Mouse (Mus musculus) intestine, postnatal 0 days (tissue): ENCODE measurements at regions not wholly inside any gene's neighbourhood (a gene's known extent, or its start where the extent isn't known, plus 50 kb on each side); places are given as distances from the start of the nearest gene placed in this dataset.

Experiments
- ATAC-seq: fragments of 200-750 bp; cut with Nextera tagmentation; 2 replicates; pipeline ENCODE4 v1.8.0; 2017; ENCODE audit warnings: mild to moderate bottlenecking, moderate TSS enrichment, moderate library complexity
- H3K27ac ChIP-seq: fragments of 300-500 bp; sonication (generic); 2 replicates; pipeline ENCODE4 v1.5.1; 2014; ENCODE audit warnings: mild to moderate bottlenecking, low read depth, low read length, moderate library complexity
- H3K27me3 ChIP-seq: fragments of 300-500 bp; sonication (generic); replicated peaks from 2 replicates; pipeline ENCODE4 v1.6.1; 2014; ENCODE audit warnings: low read length, mixed read lengths; ENCODE audit not compliant: control insufficient read depth, insufficient read depth
- H3K36me3 ChIP-seq: fragments of 300-500 bp; sonication (generic); 2 replicates; pipeline ENCODE4 v1.6.1; 2014; ENCODE audit warnings: mild to moderate bottlenecking, moderate library complexity; ENCODE audit not compliant: control insufficient read depth, insufficient read depth
- H3K4me1 ChIP-seq: fragments of 300-500 bp; sonication (generic); replicated peaks from 2 replicates; pipeline ENCODE4 v1.6.1; 2014; ENCODE audit warnings: antibody characterized with exemption, low read length, mixed read lengths; ENCODE audit not compliant: control insufficient read depth, insufficient read depth
- H3K4me2 ChIP-seq: fragments of 300-500 bp; sonication (generic); replicated peaks from 2 replicates; pipeline ENCODE4 v1.6.1; 2014; ENCODE audit warnings: low read depth, mild to moderate bottlenecking, moderate library complexity
- H3K4me3 ChIP-seq: fragments of 300-500 bp; sonication (generic); 2 replicates; pipeline ENCODE4 v1.5.1; 2014; ENCODE audit warnings: low read depth, low read length
- H3K9ac ChIP-seq: fragments of 300-500 bp; sonication (generic); 2 replicates; pipeline ENCODE4 v1.6.1; 2014; ENCODE audit warnings: mild to moderate bottlenecking, low read depth, low read length
- H3K9me3 ChIP-seq: fragments of 300-500 bp; sonication (generic); 2 replicates; pipeline ENCODE4 v1.6.1; 2016; ENCODE audit warnings: mixed run types; ENCODE audit not compliant: control insufficient read depth
- CTCF ChIP-seq: sonication (generic); IDR thresholded peaks from 2 replicates; pipeline ENCODE4 v1.5.1; 2016; ENCODE audit warnings: low read depth, mild to moderate bottlenecking, control low read depth, antibody characterized with exemption, moderate library complexity
- WGBS: fragments of 180-500 bp; shearing (Covaris S2); extraction: QIAGEN DNeasy Blood & Tissue Kit; methylation state at CpG from one replicate; pipeline ENCODE4 v1.1.7; 2014; 5-methylcytosine and 5-hydroxymethylcytosine counted together

DNA sequence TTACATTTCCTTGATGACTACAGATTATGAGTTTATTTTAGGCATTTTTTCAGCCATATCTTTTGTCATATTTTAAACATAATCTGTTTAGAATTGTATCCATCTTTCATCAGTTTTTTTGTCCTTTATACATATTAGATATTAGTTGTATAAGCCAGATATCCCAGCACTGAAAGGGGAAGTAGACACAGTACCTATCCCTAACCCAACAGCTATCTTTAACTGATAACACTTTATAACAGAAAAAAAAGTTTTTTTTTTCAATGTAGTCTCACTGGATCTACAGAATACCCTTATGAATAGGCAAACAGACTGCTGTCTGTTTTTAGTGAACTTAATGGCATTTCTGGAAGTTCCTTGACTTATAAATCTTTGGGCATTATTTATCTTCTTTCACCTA, 1152.1 kb upstream of the Fam98a start:
- no peaks in the 10 kb centered on the region for H3K9me3 ChIP-seq
- no peaks in the 10 kb centered on the region for H3K36me3 ChIP-seq
- TF ChIP-seq CTCF = no peak
- no peak overlapping the region for H3K4me3 ChIP-seq
- no peak for ATAC-seq
- no peak overlapping the region for H3K27ac ChIP-seq
- no peaks in the 10 kb centered on the region for H3K27me3 ChIP-seq
- H3K4me2 ChIP-seq = no peak overlapping the region
- H3K4me1 ChIP-seq = no peaks in the 10 kb centered on the region
- no peak overlapping the region for H3K9ac ChIP-seq

DNA sequence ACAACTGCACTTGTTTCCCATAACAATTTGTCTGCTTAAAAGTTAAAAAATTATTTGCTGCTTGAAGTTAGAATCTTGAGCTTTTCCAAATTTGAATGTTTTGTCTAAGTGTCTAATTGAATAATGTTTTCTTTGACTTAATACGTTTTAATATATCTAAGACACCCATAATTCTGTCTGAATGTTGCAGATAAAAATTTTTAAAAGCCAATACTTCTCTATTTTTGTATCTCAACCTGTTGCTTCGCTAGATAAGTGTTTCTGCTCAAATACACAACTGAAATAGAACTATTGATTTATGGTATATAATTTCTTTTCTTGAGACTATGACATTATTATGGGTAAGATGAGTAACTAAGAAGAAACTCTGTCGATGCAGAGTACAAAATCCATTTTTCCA, 1144.5 kb upstream of the Fam98a start:
- no peak overlapping the region for H3K9ac ChIP-seq
- no peak overlapping the region for H3K27ac ChIP-seq
- H3K9me3 ChIP-seq = no peaks in the 10 kb centered on the region
- no peak overlapping the region for H3K4me2 ChIP-seq
- H3K36me3 ChIP-seq = no peaks in the 10 kb centered on the region
- no peak overlapping the region for H3K4me3 ChIP-seq
- ATAC-seq = no peak
- no peak for TF ChIP-seq CTCF
- WGBS = 58% methylated on average over 3 of the region's 3 CpGs
- no peaks in the 10 kb centered on the region for H3K4me1 ChIP-seq
- no peaks in the 10 kb centered on the region for H3K27me3 ChIP-seq

DNA sequence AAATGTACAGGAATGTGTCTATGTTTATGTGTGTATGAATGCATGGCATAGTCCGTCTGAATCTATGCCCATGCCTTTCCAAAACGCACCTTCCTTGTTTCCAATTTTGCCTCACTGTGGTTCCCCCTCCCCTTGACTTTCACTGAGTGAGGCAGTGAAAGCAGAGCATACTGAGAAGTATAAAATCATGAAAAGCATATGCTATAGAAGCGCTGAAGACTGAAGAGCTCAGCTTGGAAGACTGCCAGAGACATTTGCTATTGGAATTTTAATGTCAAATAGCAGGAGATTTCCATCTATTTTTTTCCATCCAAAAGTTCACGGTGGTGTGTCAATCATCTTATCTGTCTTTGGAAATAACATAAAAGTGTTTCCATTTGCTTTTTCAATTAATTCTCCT, 1106.3 kb upstream of the Fam98a start:
- H3K36me3 ChIP-seq = no peaks in the 10 kb centered on the region
- H3K27ac ChIP-seq = no peak overlapping the region
- no peak overlapping the region for H3K9ac ChIP-seq
- no peaks in the 10 kb centered on the region for H3K4me1 ChIP-seq
- H3K4me2 ChIP-seq = no peak overlapping the region
- no peaks in the 10 kb centered on the region for H3K9me3 ChIP-seq
- no peak for TF ChIP-seq CTCF
- no peak for ATAC-seq
- H3K4me3 ChIP-seq = no peak overlapping the region
- H3K27me3 ChIP-seq = no peaks in the 10 kb centered on the region
- 67% methylated on average over 4 of the region's 4 CpGs for WGBS

DNA sequence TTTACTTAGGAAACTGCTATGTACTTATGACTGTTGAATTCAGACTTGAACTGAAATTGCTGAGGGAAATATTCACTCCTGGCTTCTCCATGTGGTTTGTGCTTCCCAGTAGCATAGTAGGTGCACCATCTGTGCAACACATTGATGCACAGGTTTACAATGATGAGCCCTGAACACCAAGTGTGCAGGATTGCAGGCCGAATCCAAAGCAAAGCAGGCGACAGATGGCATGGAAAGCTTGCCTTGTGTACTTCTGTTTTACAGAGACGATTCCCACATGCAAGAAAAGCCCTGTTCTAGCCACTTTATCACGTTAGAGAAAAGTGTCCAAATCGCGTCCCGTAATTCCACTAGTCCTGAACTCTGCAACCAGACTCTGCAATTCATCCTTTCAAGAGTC, 1074.2 kb upstream of the Fam98a start:
- Histone ChIP-seq H3K4me1 (no peaks in the 10 kb centered on the region), H3K9me3 (no peaks in the 10 kb centered on the region), H3K36me3 (no peaks in the 10 kb centered on the region), H3K4me3 (no peak overlapping the region), H3K27me3 (no peaks in the 10 kb centered on the region), H3K9ac (no peak overlapping the region), H3K27ac (no peak overlapping the region), H3K4me2 (no peak overlapping the region)
- WGBS = 81% methylated on average over 7 of the region's 7 CpGs
- TF ChIP-seq CTCF = no peak
- no peak for ATAC-seq

DNA sequence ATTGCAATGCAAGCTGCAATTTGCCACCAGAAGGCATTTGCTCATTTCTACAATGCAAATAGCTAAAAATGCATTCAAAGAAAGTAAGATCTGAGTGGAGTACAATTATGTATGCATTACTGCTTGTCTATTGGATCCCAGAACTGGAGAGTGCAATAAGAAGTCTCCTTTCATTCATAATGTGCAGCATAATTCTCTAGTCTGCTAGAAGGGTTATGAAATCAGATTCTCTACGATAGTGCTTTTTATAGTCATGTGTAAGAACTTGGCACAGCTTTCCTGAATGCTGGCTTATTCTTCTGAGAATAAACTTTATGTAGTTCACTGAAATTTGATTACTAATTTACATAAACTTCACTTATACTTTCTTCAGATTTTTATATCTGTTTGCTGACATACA, 1053.5 kb upstream of the Fam98a start:
- Histone ChIP-seq H3K4me3 (no peak overlapping the region), H3K27ac (no peak overlapping the region), H3K4me2 (no peak overlapping the region), H3K9ac (no peak overlapping the region), H3K27me3 (no peaks in the 10 kb centered on the region), H3K36me3 (no peaks in the 10 kb centered on the region), H3K9me3 (no peaks in the 10 kb centered on the region), H3K4me1 (no peaks in the 10 kb centered on the region)
- no peak for TF ChIP-seq CTCF
- ATAC-seq = no peak
- 73% methylated on average over 1 of the region's 1 CpGs for WGBS

DNA sequence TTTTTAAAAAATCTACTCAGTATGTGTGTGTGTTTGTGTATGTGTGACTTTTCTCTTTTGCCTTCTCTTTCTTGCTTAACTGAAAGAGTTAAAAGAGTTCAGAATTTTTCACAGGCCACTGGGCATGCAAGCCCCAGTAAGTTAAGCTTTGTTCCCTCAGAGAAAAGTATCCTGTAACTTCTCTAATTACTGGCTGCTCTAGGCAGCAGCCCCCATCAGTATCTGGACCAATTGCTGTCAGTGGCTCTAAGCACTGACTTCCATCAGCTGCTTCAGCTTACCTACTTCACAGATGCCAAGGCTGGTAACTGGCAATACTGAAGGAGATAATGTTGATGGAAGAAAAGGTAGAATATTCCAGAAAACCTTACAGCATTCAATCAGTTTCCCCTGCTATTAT, 1026.6 kb upstream of the Fam98a start:
- H3K27me3 ChIP-seq = no peaks in the 10 kb centered on the region
- no peak overlapping the region for H3K27ac ChIP-seq
- ATAC-seq = no peak
- no peaks in the 10 kb centered on the region for H3K36me3 ChIP-seq
- no peak overlapping the region for H3K4me3 ChIP-seq
- H3K4me2 ChIP-seq = no peak overlapping the region
- H3K9ac ChIP-seq = no peak overlapping the region
- no peaks in the 10 kb centered on the region for H3K4me1 ChIP-seq
- no peak for TF ChIP-seq CTCF
- H3K9me3 ChIP-seq = no peaks in the 10 kb centered on the region

DNA sequence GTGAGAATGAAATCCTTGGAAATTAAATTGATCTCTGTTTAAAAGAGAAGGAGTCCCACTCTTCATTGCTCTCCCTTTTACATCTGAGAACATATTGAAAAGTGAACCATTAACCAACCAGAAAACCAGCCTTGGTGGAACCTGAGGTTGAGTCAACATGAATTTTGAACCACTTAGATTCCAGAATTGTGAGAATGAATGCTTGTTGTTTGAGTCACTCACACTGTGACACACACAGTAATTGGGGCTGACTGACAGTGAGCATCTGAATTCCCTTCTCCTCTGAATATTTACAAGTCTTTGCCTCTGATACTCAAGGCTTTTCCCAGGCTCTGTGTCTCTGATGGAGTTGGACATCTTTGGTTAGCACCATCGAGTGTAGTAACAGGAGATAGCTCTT, 1008.0 kb upstream of the Fam98a start:
- no peak overlapping the region for H3K9ac ChIP-seq
- WGBS = 69% methylated on average over 1 of the region's 1 CpGs
- TF ChIP-seq CTCF = no peak
- H3K9me3 ChIP-seq = no peaks in the 10 kb centered on the region
- no peak overlapping the region for H3K4me3 ChIP-seq
- no peaks in the 10 kb centered on the region for H3K36me3 ChIP-seq
- H3K4me1 ChIP-seq = no peaks in the 10 kb centered on the region
- H3K27ac ChIP-seq = no peak overlapping the region
- ATAC-seq = no peak
- no peak overlapping the region for H3K4me2 ChIP-seq
- no peaks in the 10 kb centered on the region for H3K27me3 ChIP-seq
